Mouse (Mus musculus) olfactory bulb, adult 2 months (tissue): ENCODE measurements around the gene Gm525. TPM values are rescaled to one million over a fixed set of nuclear protein-coding genes. Genes with fewer than 3 reads are reported as not detected.
"Not testable (repeated sequence)": the region's sequence is repeated elsewhere in the genome, so short reads cannot be mapped to it uniquely, and the experiment has no call there.

Experiments
- H3K27ac ChIP-seq: fragments of 200-500 bp; 2 replicates; pipeline ENCODE4 v1.5.1; 2012; ENCODE audit warnings: low read depth, low read length; ENCODE audit not compliant: insufficient read depth
- H3K4me1 ChIP-seq: fragments of 200-500 bp; 2 replicates; pipeline ENCODE4 v1.6.1; 2012; ENCODE audit warnings: low read length; ENCODE audit not compliant: control insufficient read depth, insufficient read depth
- H3K4me3 ChIP-seq: fragments of 200-500 bp; 2 replicates; pipeline ENCODE4 v1.5.1; 2012; ENCODE audit warnings: mild to moderate bottlenecking, low read depth, low read length, moderate library complexity; ENCODE audit not compliant: insufficient read depth
- CTCF ChIP-seq: fragments of 200-500 bp; IDR thresholded peaks from 2 replicates; pipeline ENCODE4 v1.5.1; 2012; ENCODE audit warnings: low read depth, mild to moderate bottlenecking, low read length, moderate library complexity; ENCODE audit not compliant: insufficient read depth
- POLR2A ChIP-seq: fragments of 200-500 bp; IDR thresholded peaks from 2 replicates; pipeline ENCODE4 v1.6.1; 2012; ENCODE audit warnings: mild to moderate bottlenecking, low read depth, low read length, moderate library complexity; ENCODE audit not compliant: insufficient read depth
- WGBS: fragments of 180-500 bp; shearing (Covaris S2); methylation state at CpG from one replicate; pipeline ENCODE4 v1.1.7; 2018; 5-methylcytosine and 5-hydroxymethylcytosine counted together
- polyA plus RNA-seq: library from polyadenylated mRNA; stranded (reverse); fragments of >200 nt; gene quantifications from 2 replicates; pipeline ENCODE4 v1.2.4, GENCODE M21; 2012; ENCODE audit warnings: low replicate concordance; ENCODE audit not compliant: missing spikeins, insufficient read depth, insufficient read length

Gm525 gene
- polyA plus RNA-seq, 1 experiment, result not detected

DNA sequence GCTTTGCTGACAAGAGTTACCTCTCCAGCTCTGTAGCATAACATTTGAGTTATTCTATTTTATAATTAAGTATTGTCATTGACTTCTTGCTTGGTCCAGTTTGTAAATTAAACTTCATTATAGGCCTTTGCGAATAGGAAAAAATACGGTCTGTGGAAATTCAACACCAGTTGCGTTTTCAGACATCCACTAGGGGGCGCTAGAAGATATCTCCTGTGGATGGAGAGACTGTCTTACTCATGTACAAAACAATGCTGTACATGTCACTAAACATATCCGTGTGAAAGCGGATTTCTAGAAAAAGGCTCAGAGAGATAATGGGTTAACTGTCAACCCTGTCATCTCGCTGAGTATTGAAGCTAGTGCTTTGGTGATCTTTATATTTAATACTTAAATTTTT, 11.0 kb downstream of the Gm525 start:
- Histone ChIP-seq H3K27ac (no peak overlapping the region), H3K4me1 (no peaks in the 10 kb centered on the region), H3K4me3 (no peak overlapping the region)
- TF ChIP-seq POLR2A, result no peak
- WGBS, result 48% methylated on average over 7 of the region's 7 CpGs

DNA sequence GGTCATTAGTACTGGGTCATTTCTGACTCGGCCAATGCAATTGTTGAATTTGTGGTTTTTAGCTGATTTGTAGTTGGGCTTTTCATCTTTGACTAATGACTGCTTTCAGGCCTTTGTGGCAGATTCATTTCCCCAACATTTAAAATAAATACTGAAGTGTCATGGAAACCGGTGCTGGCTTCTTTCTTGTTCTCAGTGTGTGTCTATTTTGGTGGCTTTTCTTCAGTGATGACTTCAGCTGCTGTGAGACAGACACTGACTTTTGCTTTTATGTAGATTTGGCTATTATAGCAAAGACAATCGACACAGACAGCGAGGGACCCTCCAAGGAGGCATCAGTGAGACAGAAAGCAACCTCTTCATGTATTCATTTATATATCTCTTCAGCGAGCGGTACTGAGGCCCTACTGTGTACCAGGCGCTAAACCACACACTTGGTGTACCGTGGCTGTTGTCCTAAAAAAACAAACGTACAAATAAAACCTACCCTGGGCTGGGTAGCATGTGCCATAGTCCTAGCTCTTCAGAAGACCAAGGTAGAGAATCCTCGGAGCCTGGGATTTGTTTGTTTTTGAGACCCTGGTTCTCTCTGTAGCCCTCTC, 12.7 kb downstream of the Gm525 start:
- TF ChIP-seq POLR2A (no peak), CTCF (no peak)
- H3K4me3 ChIP-seq, result no peak overlapping the region
- 74% methylated on average over 10 of the region's 10 CpGs for WGBS
- H3K4me1 ChIP-seq, result no peaks in the 10 kb centered on the region
- no peak overlapping the region for H3K27ac ChIP-seq

GRCm38 (mm10) chr11:89088754-89089153, 15.1 kb downstream of the Gm525 start:
- whole genome bisulfite sequencing, result 91% methylated on average over 4 of the region's 4 CpGs
- H3K4me1 ChIP-seq, result no peaks in the 10 kb centered on the region
- H3K27ac ChIP-seq, result no peak overlapping the region
- no peak overlapping the region for H3K4me3 ChIP-seq
- no peak for TF ChIP-seq CTCF

DNA sequence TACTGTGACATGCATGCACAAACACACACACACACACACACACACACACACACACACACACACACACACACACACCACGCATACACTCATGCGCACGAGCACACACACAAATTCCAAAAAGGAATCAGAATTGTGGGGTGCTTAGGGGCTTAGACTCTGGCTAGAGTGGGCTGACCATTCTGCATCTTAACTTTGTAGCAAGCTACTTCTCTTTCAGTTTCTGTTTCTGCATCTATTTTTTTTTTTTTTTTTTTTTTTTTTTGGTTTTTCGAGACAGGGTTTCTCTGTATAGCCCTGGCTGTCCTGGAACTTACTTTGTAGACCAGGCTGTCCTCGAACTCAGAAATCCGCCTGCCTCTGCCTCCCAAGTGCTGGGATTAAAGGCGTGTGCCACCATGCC, 16.7 kb downstream of the Gm525 start:
- not testable (repeated sequence) for H3K4me3 ChIP-seq, H3K4me1 ChIP-seq, H3K27ac ChIP-seq
- 96% methylated on average over 6 of the region's 7 CpGs for WGBS

- no peaks in the 10 kb centered on the region for H3K4me1 ChIP-seq
- 55% methylated on average over 9 of the region's 9 CpGs for WGBS
- H3K27ac ChIP-seq, result no peak overlapping the region
- no peak overlapping the region for H3K4me3 ChIP-seq
- TF ChIP-seq POLR2A, result no peak
- no peak for TF ChIP-seq CTCF
Measured at GRCm38 (mm10) chr11:89092714-89093113, 19.1 kb downstream of the Gm525 start.

DNA sequence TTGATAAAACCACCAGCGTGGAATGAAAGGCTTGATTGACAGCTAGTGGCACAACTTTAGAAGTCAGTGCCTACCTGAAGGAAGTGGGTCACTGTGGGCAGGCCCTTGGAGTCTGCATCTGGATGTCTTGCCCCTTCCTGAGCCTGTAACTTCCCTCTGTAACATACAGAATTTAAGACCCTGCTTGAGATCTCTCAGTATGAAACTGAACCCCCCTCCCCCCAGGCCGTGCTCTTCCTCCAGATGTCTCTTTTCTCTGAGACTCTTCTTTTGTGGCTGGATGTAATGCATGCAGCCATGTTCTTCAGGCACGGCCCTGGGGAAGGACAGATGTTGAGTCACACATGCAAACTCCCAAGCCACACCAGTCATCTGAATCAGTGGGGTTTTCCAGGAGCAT, 21.7 kb downstream of the Gm525 start:
- no peak overlapping the region for H3K4me3 ChIP-seq
- no peak overlapping the region; the same call in 1 of the 2 replicates for H3K27ac ChIP-seq
- WGBS, result 77% methylated on average over 3 of the region's 3 CpGs
- TF ChIP-seq CTCF, result no peak
- TF ChIP-seq POLR2A, result no peak
- 0 out of 2 replicates have a peak, but pooled peaks cover 3% of the 10 kb centered on the region for H3K4me1 ChIP-seq

DNA sequence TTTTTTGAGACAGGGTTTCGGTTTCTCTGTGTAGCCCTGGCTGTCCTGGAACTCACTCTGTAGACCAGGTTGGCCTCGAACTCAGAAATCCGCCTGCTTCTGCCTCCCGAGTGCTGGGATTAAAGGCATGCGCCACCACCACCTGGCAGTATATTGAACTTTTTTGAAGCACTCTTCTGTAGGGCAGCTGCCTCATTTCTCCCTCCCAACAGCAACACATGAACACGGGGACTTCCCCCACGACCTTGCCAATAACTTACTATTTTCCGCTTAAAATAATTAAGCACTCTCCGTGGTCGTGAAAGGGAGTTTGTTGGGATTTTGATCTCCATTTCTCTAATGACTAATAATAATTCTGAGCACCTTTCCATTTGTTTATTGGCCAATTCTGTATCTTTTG, 23.7 kb downstream of the Gm525 start:
- 92% methylated on average over 10 of the region's 10 CpGs for WGBS
- H3K4me3 ChIP-seq, H3K4me1 ChIP-seq, H3K27ac ChIP-seq: not testable (repeated sequence)

- H3K4me3 ChIP-seq, result no peak overlapping the region
- no peak overlapping the region for H3K27ac ChIP-seq
- TF ChIP-seq CTCF (no peak), POLR2A (no peak)
- 0 out of 2 replicates have a peak, but pooled peaks cover 3% of the 10 kb centered on the region for H3K4me1 ChIP-seq
- WGBS, result 86% methylated on average over 17 of the region's 17 CpGs
Measured at GRCm38 (mm10) chr11:89098083-89098835, 24.6 kb downstream of the Gm525 start.

GRCm38 (mm10) chr11:89098930-89099329, 25.3 kb downstream of the Gm525 start:
- TF ChIP-seq CTCF (no peak), POLR2A (no peak)
- Histone ChIP-seq H3K4me3 (no peak overlapping the region), H3K27ac (no peak overlapping the region), H3K4me1 (0 out of 2 replicates have a peak, but pooled peaks cover 3% of the 10 kb centered on the region)
- WGBS, result 81% methylated on average over 6 of the region's 6 CpGs

- peak; percentile 97 for TF ChIP-seq CTCF
- TF ChIP-seq POLR2A, result no peak
- 5% methylated on average over 9 of the region's 9 CpGs for WGBS
- Histone ChIP-seq H3K4me1 (0 out of 2 replicates have a peak, but pooled peaks cover 3% of the 10 kb centered on the region), H3K27ac (peak overlapping the region; percentile 2; the same call in 1 of the 2 replicates), H3K4me3 (no peak overlapping the region)
Measured at GRCm38 (mm10) chr11:89100403-89100802, 26.8 kb downstream of the Gm525 start.
